Mouse (Mus musculus): Measurements from ENCODE around the gene Pik3r4. TPM values are rescaled to one million over a fixed set of nuclear protein-coding genes. Genes with fewer than 3 reads are reported as not detected.
"Not testable (repeated sequence)": the region's sequence is repeated elsewhere in the genome, so short reads cannot be mapped to it uniquely, and the experiment has no call there.

The Pik3r4 gene
- 10 to 100 TPM; 16.2 to 22.8 TPM for polyA plus RNA-seq (2017; shearing (Covaris generic))

GRCm38 (mm10) chr9:105642460-105643371 is at the start of gene Pik3r4:
Gene Pik3r4 (plus strand): TSS chr9:105642978.
- peak; percentile 100 for ATAC-seq

- no peak for ATAC-seq
Measured at GRCm38 (mm10) chr9:105598906-105599305, 43.9 kb upstream of the Pik3r4 start.

GRCm38 (mm10) chr9:105611980-105612771 is 30.6 kb upstream of the Pik3r4 start:
- no peak for ATAC-seq

GRCm38 (mm10) chr9:105612919-105613318 is 29.9 kb upstream of the Pik3r4 start:
- ATAC-seq: no peak

- ATAC-seq: no peak
Measured at GRCm38 (mm10) chr9:105615952-105616351, 26.8 kb upstream of the Pik3r4 start.

- not testable (repeated sequence) for ATAC-seq
Measured at GRCm38 (mm10) chr9:105617274-105617673, 25.5 kb upstream of the Pik3r4 start.

- no peak for ATAC-seq
Measured at GRCm38 (mm10) chr9:105633961-105634360, 8.8 kb upstream of the Pik3r4 start.

- not testable (repeated sequence) for ATAC-seq
Measured at GRCm38 (mm10) chr9:105641377-105641776, 1.4 kb upstream of the Pik3r4 start.

GRCm38 (mm10) chr9:105656189-105656588 is 13.4 kb downstream of the Pik3r4 start:
- no peak for ATAC-seq

GRCm38 (mm10) chr9:105658216-105658615 is 15.4 kb downstream of the Pik3r4 start:
- no peak for ATAC-seq

- ATAC-seq: no peak
Measured at GRCm38 (mm10) chr9:105659877-105660276, 17.1 kb downstream of the Pik3r4 start.

- no peak for ATAC-seq
Measured at GRCm38 (mm10) chr9:105665269-105665668, 22.5 kb downstream of the Pik3r4 start.

GRCm38 (mm10) chr9:105670916-105671315 is 28.1 kb downstream of the Pik3r4 start:
- ATAC-seq: no peak

- no peak for ATAC-seq
Measured at GRCm38 (mm10) chr9:105672032-105672431, 29.3 kb downstream of the Pik3r4 start.

GRCm38 (mm10) chr9:105675941-105676340 is 33.2 kb downstream of the Pik3r4 start:
- ATAC-seq: no peak

- ATAC-seq: no peak
Measured at GRCm38 (mm10) chr9:105681386-105681785, 38.6 kb downstream of the Pik3r4 start.

- ATAC-seq: no peak
Measured at GRCm38 (mm10) chr9:105684549-105685165, 41.9 kb downstream of the Pik3r4 start.

GRCm38 (mm10) chr9:105689485-105689884 is 46.7 kb downstream of the Pik3r4 start:
- ATAC-seq: no peak

GRCm38 (mm10) chr9:105692472-105692871 is 49.7 kb downstream of the Pik3r4 start:
- no peak for ATAC-seq

- ATAC-seq: no peak
Measured at GRCm38 (mm10) chr9:105693056-105693455, 50.3 kb downstream of the Pik3r4 start.

GRCm38 (mm10) chr9:105693854-105694253 is 51.1 kb downstream of the Pik3r4 start:
- no peak for ATAC-seq

GRCm38 (mm10) chr9:105696818-105697564 is 54.2 kb downstream of the Pik3r4 start:
- ATAC-seq: no peak

Measured in CD4-positive, CD25-positive, alpha-beta regulatory T cell, adult 4 months (primary cell).